Mouse (Mus musculus) spleen, adult 18-20 months (tissue): ENCODE measurements around the gene Nrsn1.
"Not testable (repeated sequence)": the region's sequence is repeated elsewhere in the genome, so short reads cannot be mapped to it uniquely, and the experiment has no call there.

Experiments
- DNase-seq, 2 experiments: peaks; one replicate each; pipeline ENCODE4 v3.0.0; 2022; ENCODE audit warnings: mixed read lengths in 2 of 2

Gene Nrsn1

GRCm38 (mm10) chr13:25270402-25270801, at the start of gene Nrsn1:
Gene Nrsn1, minus strand, starts transcription at chr13:25270502.
- not testable (repeated sequence) for DNase-seq

GRCm38 (mm10) chr13:25312059-25312458, 41.8 kb upstream of the Nrsn1 start:
- DNase-seq = no peak

GRCm38 (mm10) chr13:25310068-25310467, 39.8 kb upstream of the Nrsn1 start:
- DNase-seq = no peak

- DNase-seq = no peak
Observed at GRCm38 (mm10) chr13:25288736-25289135, 18.4 kb upstream of the Nrsn1 start.

GRCm38 (mm10) chr13:25274934-25275565, 4.7 kb upstream of the Nrsn1 start:
- DNase-seq = no peak

- no peak for DNase-seq
Observed at GRCm38 (mm10) chr13:25272189-25272588, 1.9 kb upstream of the Nrsn1 start.

- no peak for DNase-seq
Observed at GRCm38 (mm10) chr13:25269569-25270268, 583 bp downstream of the Nrsn1 start.

GRCm38 (mm10) chr13:25269039-25269438, 1.3 kb downstream of the Nrsn1 start:
- no peak for DNase-seq

GRCm38 (mm10) chr13:25262748-25263147, 7.6 kb downstream of the Nrsn1 start:
- no peak for DNase-seq

GRCm38 (mm10) chr13:25257608-25258007, 12.7 kb downstream of the Nrsn1 start:
- DNase-seq = no peak

GRCm38 (mm10) chr13:25254478-25255263, 15.6 kb downstream of the Nrsn1 start:
- DNase-seq = no peak

GRCm38 (mm10) chr13:25251893-25252292, 18.4 kb downstream of the Nrsn1 start:
- DNase-seq = no peak

- no peak for DNase-seq
Observed at GRCm38 (mm10) chr13:25220186-25220787, 50.0 kb downstream of the Nrsn1 start.

GRCm38 (mm10) chr13:25218394-25218793, 51.9 kb downstream of the Nrsn1 start:
- no peak for DNase-seq

GRCm38 (mm10) chr13:25206950-25207349, 63.4 kb downstream of the Nrsn1 start:
- DNase-seq = no peak
